Mouse (Mus musculus) testis, adult 2 months (tissue): ENCODE results near the gene Rbms3. TPM values are rescaled to one million over a fixed set of nuclear protein-coding genes. Genes with fewer than 3 reads are reported as not detected.

Source experiments
- H3K27ac ChIP-seq: fragments of 200-500 bp; 2 replicates; pipeline ENCODE4 v1.5.1; 2012; ENCODE audit warnings: low read depth, low read length; ENCODE audit not compliant: control insufficient read depth, insufficient read depth
- H3K27me3 ChIP-seq: fragments of 200-500 bp; 2 replicates; pipeline ENCODE4 v1.6.1; 2012; ENCODE audit warnings: mild to moderate bottlenecking, low read length, moderate library complexity; ENCODE audit not compliant: control insufficient read depth, insufficient read depth
- H3K36me3 ChIP-seq: fragments of 200-500 bp; 2 replicates; pipeline ENCODE4 v1.6.1; 2012; ENCODE audit warnings: mild to moderate bottlenecking, low read length; ENCODE audit not compliant: control insufficient read depth, insufficient read depth
- H3K4me1 ChIP-seq: fragments of 200-500 bp; 2 replicates; pipeline ENCODE4 v1.6.1; 2012; ENCODE audit warnings: low read length; ENCODE audit not compliant: control insufficient read depth, insufficient read depth
- H3K4me3 ChIP-seq: fragments of 200-500 bp; 2 replicates; pipeline ENCODE4 v1.5.1; 2012; ENCODE audit warnings: low read depth, mild to moderate bottlenecking, low read length, moderate library complexity, mixed read lengths; ENCODE audit not compliant: control insufficient read depth
- CTCF ChIP-seq: fragments of 200-500 bp; IDR thresholded peaks from 2 replicates; pipeline ENCODE4 v1.5.1; 2012; ENCODE audit warnings: low read depth, mild to moderate bottlenecking, inconsistent platforms, low read length, moderate library complexity; ENCODE audit not compliant: control insufficient read depth, insufficient read depth, insufficient replicate concordance
- POLR2A ChIP-seq: fragments of 200-500 bp; IDR thresholded peaks from 2 replicates; pipeline ENCODE4 v1.6.1; 2012; ENCODE audit warnings: low read depth, mild to moderate bottlenecking, inconsistent platforms, low read length, moderate library complexity; ENCODE audit not compliant: control insufficient read depth
- polyA plus RNA-seq: library from polyadenylated mRNA; depleted of rRNA; stranded (reverse); fragments of >200 nt; gene quantifications from 2 replicates; pipeline ENCODE4 v1.2.3, GENCODE M21; 2012

Gene Rbms3
- polyA plus RNA-seq, 1 experiment = 0.72 TPM

DNA sequence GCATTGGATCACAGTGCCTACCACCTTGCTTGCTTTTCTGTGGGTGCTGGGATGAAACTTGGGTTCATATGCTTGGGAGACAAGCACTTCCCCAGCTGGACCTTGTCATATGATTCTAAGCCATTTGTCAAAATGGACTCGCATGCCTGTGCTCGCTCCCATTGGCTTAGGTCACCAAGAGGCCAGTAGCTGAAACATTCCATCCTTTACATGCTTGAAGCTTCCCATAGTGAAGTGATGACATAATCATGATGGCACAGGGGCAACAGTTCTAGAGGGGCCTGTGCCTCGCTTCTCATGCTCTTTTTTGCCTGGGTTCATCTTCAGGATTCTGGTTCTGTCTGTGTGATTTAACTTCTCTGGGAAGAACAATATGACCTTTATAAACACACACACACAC, 857.9 kb downstream of the Rbms3 start:
- Histone ChIP-seq H3K27ac (no peak overlapping the region), H3K36me3 (no peaks in the 10 kb centered on the region), H3K27me3 (no peaks in the 10 kb centered on the region), H3K4me3 (no peak overlapping the region), H3K4me1 (no peaks in the 10 kb centered on the region)
- TF ChIP-seq CTCF (no peak), POLR2A (no peak)

- H3K4me1 ChIP-seq = no peaks in the 10 kb centered on the region
- H3K27ac ChIP-seq = no peak overlapping the region
- H3K4me3 ChIP-seq = no peak overlapping the region
- no peaks in the 10 kb centered on the region for H3K27me3 ChIP-seq
- TF ChIP-seq POLR2A (no peak), CTCF (no peak)
- H3K36me3 ChIP-seq = no peaks in the 10 kb centered on the region
Measured at GRCm38 (mm10) chr9:116769358-116770054, 860.2 kb downstream of the Rbms3 start.

GRCm38 (mm10) chr9:116762395-116763025, 867.2 kb downstream of the Rbms3 start:
- Histone ChIP-seq H3K4me3 (no peak overlapping the region), H3K4me1 (no peaks in the 10 kb centered on the region), H3K27ac (no peak overlapping the region), H3K36me3 (no peaks in the 10 kb centered on the region), H3K27me3 (no peaks in the 10 kb centered on the region)
- no peak for TF ChIP-seq POLR2A
- TF ChIP-seq CTCF = no peak

DNA sequence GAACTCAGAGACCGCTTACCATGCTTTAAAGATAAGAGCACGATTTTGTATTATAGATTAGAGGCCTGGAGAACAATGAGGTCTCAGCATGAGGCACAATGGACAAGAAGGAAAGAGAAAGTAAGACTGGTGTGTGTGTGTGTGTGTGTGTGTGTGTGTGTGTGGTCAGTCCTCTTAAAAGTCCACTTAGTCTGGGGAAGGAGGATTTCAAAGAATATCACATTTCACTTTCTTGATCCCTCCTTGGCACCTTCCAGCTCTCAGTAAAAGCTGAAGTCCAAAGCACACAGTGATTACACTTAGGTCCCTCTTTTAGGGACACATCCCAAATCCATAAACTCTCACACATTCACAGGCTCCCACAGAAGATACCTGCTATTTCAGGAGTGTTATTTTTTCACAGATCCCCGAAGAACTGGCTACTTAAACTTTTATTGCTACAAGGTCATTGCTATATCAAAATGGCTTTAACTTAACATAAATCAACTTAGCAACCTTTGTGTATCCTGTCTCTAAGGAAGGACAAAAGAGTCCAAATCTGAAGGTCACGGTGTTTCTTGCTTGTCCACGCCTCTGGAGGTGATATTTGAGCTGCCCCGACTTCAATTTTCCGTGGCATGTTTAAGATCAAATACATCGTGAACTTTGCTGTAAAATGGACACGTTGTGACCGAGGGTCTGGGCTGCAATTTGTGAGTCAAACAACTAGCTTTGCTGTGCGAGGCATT, 880.7 kb downstream of the Rbms3 start:
- Histone ChIP-seq H3K4me3 (no peak overlapping the region), H3K4me1 (no peaks in the 10 kb centered on the region), H3K27ac (no peak overlapping the region), H3K27me3 (no peaks in the 10 kb centered on the region), H3K36me3 (no peaks in the 10 kb centered on the region)
- TF ChIP-seq CTCF = no peak
- TF ChIP-seq POLR2A = no peak

DNA sequence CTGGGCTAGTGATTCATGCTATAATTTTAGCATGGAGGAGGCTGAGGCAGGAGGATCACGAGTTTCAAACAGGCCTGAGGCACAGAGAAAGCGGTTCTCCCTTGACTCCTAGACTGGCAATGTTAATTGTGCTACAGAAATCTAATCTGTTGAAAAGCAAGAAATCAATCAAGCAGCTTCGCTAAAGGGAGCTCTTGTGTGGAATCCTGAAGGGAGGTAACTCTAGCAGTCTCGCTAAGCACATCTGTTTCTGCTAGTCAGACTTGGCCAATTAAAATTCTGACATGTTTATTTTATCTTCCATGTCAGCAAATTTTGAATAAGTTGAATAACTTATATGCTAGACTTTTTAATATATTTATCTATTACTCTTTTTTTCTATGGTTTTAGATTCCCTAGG, 881.4 kb downstream of the Rbms3 start:
- H3K27me3 ChIP-seq = no peaks in the 10 kb centered on the region
- H3K27ac ChIP-seq = 0 out of 2 replicates have a peak overlapping the region, but pooled peaks have one; percentile 29
- no peaks in the 10 kb centered on the region for H3K4me1 ChIP-seq
- H3K4me3 ChIP-seq = no peak overlapping the region
- TF ChIP-seq POLR2A (no peak), CTCF (no peak)
- no peaks in the 10 kb centered on the region for H3K36me3 ChIP-seq

DNA sequence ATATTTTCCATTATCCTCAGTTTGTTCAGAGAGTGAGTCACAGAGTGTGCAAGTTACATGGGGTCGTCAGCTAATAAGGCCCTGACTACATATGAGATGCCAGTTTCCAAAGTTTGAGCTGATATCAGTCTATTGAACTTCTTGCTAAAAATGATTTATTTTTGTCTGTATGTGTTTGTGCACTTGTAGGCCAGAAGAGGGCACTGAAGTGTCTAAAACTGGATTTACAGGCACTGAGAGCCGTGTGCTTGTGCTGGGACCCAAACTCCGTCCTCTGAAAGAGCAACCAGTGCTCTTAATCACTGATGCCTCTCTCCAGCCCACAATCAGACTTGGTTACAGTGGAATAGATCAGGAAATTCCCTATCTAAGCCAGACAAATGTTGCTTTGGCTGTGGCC, 882.8 kb downstream of the Rbms3 start:
- no peak overlapping the region for H3K27ac ChIP-seq
- no peaks in the 10 kb centered on the region for H3K27me3 ChIP-seq
- TF ChIP-seq CTCF = no peak
- TF ChIP-seq POLR2A = no peak
- no peaks in the 10 kb centered on the region for H3K36me3 ChIP-seq
- H3K4me3 ChIP-seq = no peak overlapping the region
- no peaks in the 10 kb centered on the region for H3K4me1 ChIP-seq

DNA sequence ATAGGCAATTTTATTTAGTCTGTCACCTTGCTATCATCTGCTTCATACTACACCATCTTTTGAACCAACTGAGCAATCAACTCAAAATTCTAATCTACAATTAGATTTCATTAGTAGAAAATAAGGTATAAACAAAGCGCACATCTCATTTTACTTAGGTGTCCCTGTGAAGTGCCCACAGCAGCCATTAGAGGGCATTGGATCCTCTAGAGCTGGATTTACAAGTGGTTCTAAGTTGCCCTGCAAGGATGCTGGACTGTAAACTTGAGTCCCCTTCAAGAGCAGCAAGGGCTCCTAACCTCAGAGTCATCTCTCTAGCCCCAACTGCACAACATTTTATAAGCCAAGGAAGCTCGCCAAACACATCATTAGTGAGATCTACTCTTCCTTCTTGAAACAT, 891.9 kb downstream of the Rbms3 start:
- H3K36me3 ChIP-seq = no peaks in the 10 kb centered on the region
- TF ChIP-seq CTCF (no peak), POLR2A (no peak)

More for the DNA sequence above, 891.9 kb downstream of the Rbms3 start:
- Histone ChIP-seq H3K4me1 (no peaks in the 10 kb centered on the region), H3K4me3 (no peak overlapping the region), H3K27me3 (no peaks in the 10 kb centered on the region), H3K27ac (no peak overlapping the region)
